Mouse (Mus musculus) intestine, embryonic 14.5 days (tissue): ENCODE measurements at regions not wholly inside any gene's neighbourhood (a gene's known extent, or its start where the extent isn't known, plus 50 kb on each side); places are given as distances from the start of the nearest gene placed in this dataset.

Source experiments
- ATAC-seq: fragments of 200-750 bp; cut with Nextera tagmentation; replicated peaks from 2 replicates; pipeline ENCODE4 v1.8.0; 2017; ENCODE audit warnings: low read depth, moderate number of reproducible peaks, moderate TSS enrichment, moderate library complexity; ENCODE audit not compliant: low FRiP score, low TSS enrichment
- DNase-seq: peaks from one replicate; pipeline ENCODE4 v3.0.0-alpha.2; 2018; ENCODE audit warnings: low spot score
- H3K27ac ChIP-seq: fragments of 300-500 bp; sonication (generic); 2 replicates; pipeline ENCODE4 v1.5.1; 2014; ENCODE audit warnings: low read depth, mild to moderate bottlenecking, control low read depth
- H3K27me3 ChIP-seq: fragments of 300-500 bp; sonication (generic); replicated peaks from 2 replicates; pipeline ENCODE4 v1.6.1; 2014; ENCODE audit warnings: low read length, control low read depth; ENCODE audit not compliant: control insufficient read depth, insufficient read depth
- H3K36me3 ChIP-seq: fragments of 300-500 bp; sonication (generic); 2 replicates; pipeline ENCODE4 v1.6.1; 2014; ENCODE audit warnings: low read length, control low read depth; ENCODE audit not compliant: control insufficient read depth, insufficient read depth
- H3K4me1 ChIP-seq: fragments of 300-500 bp; sonication (generic); replicated peaks from 2 replicates; pipeline ENCODE4 v1.6.1; 2014; ENCODE audit warnings: low read length, control low read depth, mixed read lengths; ENCODE audit not compliant: control insufficient read depth, insufficient read depth
- H3K4me2 ChIP-seq: fragments of 300-500 bp; sonication (generic); 2 replicates; pipeline ENCODE4 v1.6.1; 2014; ENCODE audit warnings: low read length
- H3K4me3 ChIP-seq: fragments of 300-500 bp; sonication (generic); 2 replicates; pipeline ENCODE4 v1.5.1; 2014; ENCODE audit warnings: low read depth, low read length, control low read depth, mixed read lengths
- H3K9ac ChIP-seq: fragments of 300-500 bp; sonication (generic); 2 replicates; pipeline ENCODE4 v1.6.1; 2014; ENCODE audit warnings: mild to moderate bottlenecking, low read length
- H3K9me3 ChIP-seq: fragments of 300-500 bp; sonication (generic); 2 replicates; pipeline ENCODE4 v1.6.1; 2016; ENCODE audit warnings: low read length, control low read depth; ENCODE audit not compliant: control insufficient read depth
- WGBS: fragments of 180-500 bp; shearing (Covaris S2); extraction: QIAGEN DNeasy Blood & Tissue Kit; methylation state at CpG from one replicate; pipeline ENCODE4 v1.1.7; 2014; 5-methylcytosine and 5-hydroxymethylcytosine counted together

DNA sequence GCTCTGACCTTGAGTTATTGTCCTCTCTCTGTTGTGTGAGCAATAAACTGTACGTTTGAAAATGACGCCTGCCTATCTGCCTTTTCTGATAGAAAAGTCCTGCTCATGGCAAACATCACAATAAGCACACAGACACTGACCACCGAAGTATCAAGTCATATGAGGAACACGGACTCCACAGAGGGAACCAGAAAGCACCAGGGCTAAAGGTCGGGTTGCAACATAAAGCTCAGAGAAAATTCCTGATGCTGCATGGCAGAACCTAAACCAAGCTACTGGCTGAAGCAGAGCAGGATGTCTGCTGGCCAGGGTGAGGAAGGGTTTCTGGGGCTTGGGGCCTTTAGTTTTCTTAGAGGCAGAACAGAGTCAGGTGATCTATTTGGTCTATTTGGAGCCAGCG is 94.5 kb upstream of the Elovl6 start:
- ATAC-seq: no peak

DNA sequence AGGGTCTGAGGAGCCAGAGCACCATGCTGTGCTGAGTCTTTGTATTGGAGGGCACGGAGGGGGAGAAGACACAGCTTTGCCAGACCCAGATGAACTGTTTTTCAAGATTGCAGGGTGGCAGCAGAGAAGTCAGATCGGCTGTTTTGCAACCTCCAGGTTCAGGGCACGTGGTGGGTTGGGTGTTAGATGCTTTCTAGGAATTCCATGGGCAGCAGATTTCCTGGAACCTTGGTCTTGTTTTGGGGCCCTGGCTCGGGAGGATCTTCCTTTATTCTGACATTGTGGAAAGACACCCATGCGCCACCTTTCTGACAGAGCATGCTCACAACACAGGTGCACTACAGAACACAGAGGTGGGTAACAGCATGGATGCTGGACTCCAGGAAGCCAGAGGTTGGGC is 89.4 kb upstream of the Elovl6 start:
- no peak overlapping the region for H3K4me2 ChIP-seq
- ATAC-seq (no peak), DNase-seq (no peak)
- no peak overlapping the region for H3K9ac ChIP-seq
- H3K9me3 ChIP-seq: no peaks in the 10 kb centered on the region
- no peaks in the 10 kb centered on the region for H3K36me3 ChIP-seq
- no peak overlapping the region for H3K27ac ChIP-seq
- H3K27me3 ChIP-seq: no peaks in the 10 kb centered on the region
- no peak overlapping the region for H3K4me3 ChIP-seq
- WGBS: 83% methylated on average over 5 of the region's 5 CpGs
- H3K4me1 ChIP-seq: no peaks in the 10 kb centered on the region

More for the DNA sequence above, 94.5 kb upstream of the Elovl6 start:
- no peak overlapping the region for H3K9ac ChIP-seq
- DNase-seq: no peak
- 73% methylated on average over 6 of the region's 6 CpGs for WGBS
- H3K4me1 ChIP-seq: no peaks in the 10 kb centered on the region
- H3K36me3 ChIP-seq: no peaks in the 10 kb centered on the region
- no peak overlapping the region for H3K4me3 ChIP-seq
- no peaks in the 10 kb centered on the region for H3K9me3 ChIP-seq
- no peak overlapping the region for H3K4me2 ChIP-seq
- H3K27me3 ChIP-seq: no peaks in the 10 kb centered on the region
- no peak overlapping the region for H3K27ac ChIP-seq

DNA sequence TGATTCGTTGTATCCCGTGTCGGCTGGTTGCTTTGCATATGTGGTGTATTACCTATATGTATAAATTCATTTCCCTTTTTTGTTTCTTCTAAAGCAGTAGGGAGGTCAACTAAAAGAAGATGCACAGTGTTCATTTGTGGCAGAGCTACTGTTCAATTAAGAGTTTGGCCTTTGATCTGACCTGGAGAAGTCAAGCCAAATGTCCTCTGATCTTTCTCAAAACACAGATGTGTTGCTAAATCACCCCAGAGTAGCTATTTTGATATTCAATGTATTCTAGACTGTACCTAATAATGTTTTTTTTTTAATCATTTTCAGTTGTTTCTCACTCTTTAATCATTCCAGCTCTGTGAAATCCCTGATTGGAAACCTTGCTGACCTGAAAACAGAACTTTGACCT is 87.9 kb upstream of the Elovl6 start:
- H3K27me3 ChIP-seq: no peaks in the 10 kb centered on the region
- H3K9me3 ChIP-seq: no peaks in the 10 kb centered on the region
- ATAC-seq (no peak), DNase-seq (no peak)
- no peak overlapping the region for H3K27ac ChIP-seq
- no peaks in the 10 kb centered on the region for H3K36me3 ChIP-seq
- WGBS: 92% methylated on average over 3 of the region's 3 CpGs
- H3K4me2 ChIP-seq: no peak overlapping the region
- no peak overlapping the region for H3K9ac ChIP-seq
- no peak overlapping the region for H3K4me3 ChIP-seq
- no peaks in the 10 kb centered on the region for H3K4me1 ChIP-seq

DNA sequence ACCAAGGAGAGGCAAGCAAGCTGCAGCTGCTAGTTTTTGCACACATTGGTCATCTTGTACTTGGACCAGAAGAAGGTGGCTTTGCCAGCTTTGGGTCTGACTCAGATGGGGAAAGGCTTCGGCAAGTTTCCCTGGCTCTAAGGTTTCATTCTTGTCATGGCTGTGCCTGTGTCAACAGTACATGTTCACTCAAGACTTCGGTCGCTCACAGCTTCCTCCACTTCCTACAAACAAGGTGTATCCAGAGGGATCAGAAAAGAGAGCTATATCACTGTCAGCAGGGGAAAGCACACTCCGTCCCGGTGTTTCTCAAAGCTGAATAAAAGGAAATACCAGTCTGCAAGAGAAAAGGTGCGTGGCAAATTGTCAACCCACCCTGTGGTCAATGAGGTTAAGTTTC is 86.2 kb upstream of the Elovl6 start:
- WGBS: 86% methylated on average over 6 of the region's 6 CpGs
- H3K27me3 ChIP-seq: no peaks in the 10 kb centered on the region
- ATAC-seq: no peak
- H3K9me3 ChIP-seq: no peaks in the 10 kb centered on the region
- no peaks in the 10 kb centered on the region for H3K4me1 ChIP-seq
- H3K27ac ChIP-seq: no peak overlapping the region
- no peaks in the 10 kb centered on the region for H3K36me3 ChIP-seq
- DNase-seq: no peak
- no peak overlapping the region for H3K9ac ChIP-seq
- no peak overlapping the region for H3K4me3 ChIP-seq
- no peak overlapping the region for H3K4me2 ChIP-seq

DNA sequence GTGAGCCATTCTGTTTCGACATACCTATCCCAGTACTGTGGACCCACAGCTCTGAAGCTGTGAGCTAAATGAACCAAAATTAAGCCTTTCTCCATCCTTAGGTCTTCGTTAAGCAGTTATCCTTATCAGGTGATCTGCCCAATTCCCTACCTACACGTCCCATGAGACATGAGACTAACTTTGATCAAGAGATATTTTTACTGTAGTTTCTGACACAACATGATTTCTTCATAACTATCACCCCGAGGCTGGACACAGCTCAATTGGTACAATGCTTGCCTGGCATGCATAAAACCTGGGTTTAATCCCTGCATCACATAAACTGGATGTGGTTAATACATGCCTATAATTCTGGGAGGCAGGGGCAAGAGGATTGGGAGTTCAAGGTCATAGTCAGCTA is 82.2 kb upstream of the Elovl6 start:
- no peak overlapping the region for H3K4me3 ChIP-seq
- ATAC-seq (no peak), DNase-seq (no peak)
- no peaks in the 10 kb centered on the region for H3K4me1 ChIP-seq
- no peaks in the 10 kb centered on the region for H3K9me3 ChIP-seq
- no peaks in the 10 kb centered on the region for H3K36me3 ChIP-seq
- no peak overlapping the region for H3K9ac ChIP-seq
- WGBS: 79% methylated on average over 4 of the region's 4 CpGs
- no peak overlapping the region for H3K4me2 ChIP-seq
- H3K27me3 ChIP-seq: no peaks in the 10 kb centered on the region
- H3K27ac ChIP-seq: no peak overlapping the region

DNA sequence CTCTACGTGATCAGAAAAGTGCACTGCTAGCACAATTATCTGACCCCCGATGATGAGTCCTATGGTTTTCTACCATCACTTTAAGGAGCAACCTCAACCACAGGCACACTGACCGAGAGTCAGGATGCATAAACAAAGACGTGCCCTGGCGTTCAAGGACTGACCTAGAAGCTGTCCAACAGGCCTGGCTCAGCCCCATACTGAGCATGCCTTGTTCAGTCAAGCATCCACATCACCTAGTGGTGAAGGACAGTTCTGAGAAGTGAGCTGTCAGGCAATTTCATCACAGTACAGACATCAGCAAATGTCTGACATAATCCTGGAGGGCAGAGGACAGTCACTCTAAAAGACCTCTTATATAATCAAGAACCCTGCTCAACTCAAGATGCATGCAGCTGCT is 81.5 kb upstream of the Elovl6 start:
- no peaks in the 10 kb centered on the region for H3K4me1 ChIP-seq
- no peak overlapping the region for H3K4me2 ChIP-seq
- no peak for ATAC-seq
- no peak for DNase-seq
- no peaks in the 10 kb centered on the region for H3K9me3 ChIP-seq
- H3K36me3 ChIP-seq: no peaks in the 10 kb centered on the region
- H3K27me3 ChIP-seq: no peaks in the 10 kb centered on the region
- WGBS: 71% methylated on average over 5 of the region's 5 CpGs
- no peak overlapping the region for H3K9ac ChIP-seq
- H3K4me3 ChIP-seq: no peak overlapping the region
- H3K27ac ChIP-seq: no peak overlapping the region

DNA sequence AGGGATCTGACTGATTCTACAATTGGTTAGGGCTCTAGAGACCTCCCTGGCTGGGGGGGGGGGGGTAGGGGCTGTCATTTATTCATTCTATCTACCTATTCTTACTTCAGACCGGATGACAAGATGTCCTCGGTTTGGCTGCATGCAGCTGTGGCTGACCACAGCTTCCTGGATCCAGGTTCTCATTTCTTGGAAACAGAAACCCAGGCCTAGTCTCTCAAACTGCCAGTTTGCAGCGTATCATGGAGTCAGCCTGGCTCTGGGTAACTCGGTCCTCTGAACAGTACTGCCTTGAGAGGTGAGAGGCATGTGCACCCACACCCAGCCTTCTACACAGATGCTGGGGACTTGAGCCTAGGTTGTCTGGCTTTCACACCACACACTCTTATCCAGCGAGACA is 62.1 kb upstream of the Elovl6 start:
- no peak for DNase-seq
- Histone ChIP-seq H3K9ac (no peak overlapping the region), H3K4me3 (no peak overlapping the region), H3K4me1 (no peaks in the 10 kb centered on the region), H3K36me3 (no peaks in the 10 kb centered on the region), H3K9me3 (0 out of 2 replicates have a peak, but pooled peaks cover 2% of the 10 kb centered on the region), H3K4me2 (no peak overlapping the region), H3K27me3 (no peaks in the 10 kb centered on the region), H3K27ac (no peak overlapping the region)
- 87% methylated on average over 5 of the region's 5 CpGs for WGBS
- no peak for ATAC-seq

DNA sequence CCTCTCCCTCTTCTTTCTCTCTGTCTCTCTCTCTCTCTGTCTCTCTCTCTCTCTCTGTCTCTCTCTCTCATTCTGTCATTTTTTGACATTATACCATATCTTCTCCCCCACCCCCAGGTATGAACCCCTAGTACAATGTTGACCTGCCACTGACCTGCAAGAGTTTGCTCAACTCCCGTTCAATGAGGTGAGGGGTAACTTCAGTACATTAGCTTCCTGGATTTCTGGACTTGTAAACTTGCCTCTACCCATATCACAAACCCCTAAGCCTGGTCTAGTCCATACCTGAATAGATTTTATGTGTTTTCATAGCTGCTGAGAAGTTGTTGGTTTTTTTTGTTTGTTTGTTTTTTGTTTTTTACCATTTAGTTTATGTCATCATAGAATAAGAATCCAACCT is 60.8 kb upstream of the Elovl6 start:
- Histone ChIP-seq H3K27ac (no peak overlapping the region), H3K9me3 (0 out of 2 replicates have a peak, but pooled peaks cover 2% of the 10 kb centered on the region), H3K4me3 (no peak overlapping the region), H3K36me3 (no peaks in the 10 kb centered on the region), H3K9ac (no peak overlapping the region), H3K4me1 (no peaks in the 10 kb centered on the region), H3K27me3 (no peaks in the 10 kb centered on the region), H3K4me2 (no peak overlapping the region)
- no peak for DNase-seq
- 59% methylated on average over 1 of the region's 1 CpGs for WGBS
- ATAC-seq: no peak

DNA sequence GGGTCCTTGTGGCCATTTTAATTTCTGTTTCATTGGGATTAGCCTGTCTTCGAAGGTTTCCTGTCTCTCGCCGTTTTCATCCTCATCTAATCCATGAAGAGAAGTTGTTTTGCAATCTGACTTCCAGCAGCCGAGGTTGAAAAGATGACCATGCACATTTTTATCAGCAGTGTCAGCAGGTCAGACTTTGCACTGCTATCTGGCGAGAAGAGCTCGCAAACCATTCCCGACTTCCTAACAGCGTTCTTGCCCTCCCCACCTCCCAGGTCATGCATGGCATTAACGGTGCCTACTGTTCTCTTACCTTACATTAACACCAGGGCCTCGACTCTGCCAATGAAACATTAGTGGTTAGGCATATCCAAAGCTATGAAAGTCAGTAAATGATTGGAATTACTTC is 60.1 kb upstream of the Elovl6 start:
- no peaks in the 10 kb centered on the region for H3K27me3 ChIP-seq
- H3K4me3 ChIP-seq: no peak overlapping the region
- H3K4me1 ChIP-seq: no peaks in the 10 kb centered on the region
- no peak overlapping the region for H3K9ac ChIP-seq
- no peak for ATAC-seq
- H3K27ac ChIP-seq: no peak overlapping the region
- no peak for DNase-seq
- 82% methylated on average over 10 of the region's 10 CpGs for WGBS
- 0 out of 2 replicates have a peak, but pooled peaks cover 2% of the 10 kb centered on the region for H3K9me3 ChIP-seq
- no peaks in the 10 kb centered on the region for H3K36me3 ChIP-seq
- H3K4me2 ChIP-seq: no peak overlapping the region
